Mouse (Mus musculus): ENCODE results near the gene Lrrc46.

- TF ChIP-seq CTCF (IDR thresholded peaks at IDR 0.05; ENCODE audit: extremely low read depth, insufficient read length, insufficient replicate concordance, low read depth, low read length) (no peak), POLR2A (IDR thresholded peaks at IDR 0.05; ENCODE audit: low read depth, low read length) (no peak)
Measured at GRCm38 (mm10) chr11:97033781-97034180, 7.4 kb downstream of the Lrrc46 start.

All from small intestine, adult 2 months (tissue).